Mouse (Mus musculus): ENCODE measurements at regions not wholly inside any gene's neighbourhood (a gene's known extent, or its start where the extent isn't known, plus 50 kb on each side); places are given as distances from the start of the nearest gene placed in this dataset.

GRCm38 (mm10) chr3:9117913-9118312, 492.0 kb downstream of the Zfp704 start:
- Histone ChIP-seq H3K27ac (ENCODE audit: low read depth, low read length) (no peak overlapping the region), H3K4me2 (no peak overlapping the region), H3K36me3 (ENCODE audit: control insufficient read depth, insufficient read depth, low read length) (no peaks in the 10 kb centered on the region), H3K4me3 (ENCODE audit: low read depth, low read length) (no peak overlapping the region), H3K4me1 (ENCODE audit: control insufficient read depth, insufficient read depth, low read length) (no peaks in the 10 kb centered on the region), H3K27me3 (ENCODE audit: control insufficient read depth, insufficient read depth, low read length) (no peaks in the 10 kb centered on the region), H3K9me3 (ENCODE audit: control insufficient read depth, low read length) (no peaks in the 10 kb centered on the region), H3K9ac (ENCODE audit: low read length) (no peak overlapping the region)
- ATAC-seq (ENCODE audit: low FRiP score) (no peak), DNase-seq (ENCODE audit: low spot score, missing footprints) (no peak)
- 78% methylated on average over 3 of the region's 3 CpGs for WGBS

- H3K9me3 ChIP-seq (ENCODE audit: control insufficient read depth, low read length): no peaks in the 10 kb centered on the region
- no peaks in the 10 kb centered on the region for H3K27me3 ChIP-seq (ENCODE audit: control insufficient read depth, insufficient read depth, low read length)
- no peak overlapping the region for H3K4me3 ChIP-seq (ENCODE audit: low read depth, low read length)
- H3K9ac ChIP-seq (ENCODE audit: low read length): no peak overlapping the region
- DNase-seq (ENCODE audit: low spot score, missing footprints): no peak
- no peaks in the 10 kb centered on the region for H3K36me3 ChIP-seq (ENCODE audit: control insufficient read depth, insufficient read depth, low read length)
- H3K4me1 ChIP-seq (ENCODE audit: control insufficient read depth, insufficient read depth, low read length): no peaks in the 10 kb centered on the region
- no peak overlapping the region for H3K27ac ChIP-seq (ENCODE audit: low read depth, low read length)
- ATAC-seq (ENCODE audit: low FRiP score): no peak
- WGBS: 82% methylated on average over 5 of the region's 5 CpGs
- H3K4me2 ChIP-seq: no peak overlapping the region
These were observed 496.5 kb downstream of the Zfp704 start for GRCm38 (mm10) chr3:9113410-9113809.

- Histone ChIP-seq H3K27me3 (ENCODE audit: control insufficient read depth, insufficient read depth, low read length) (no peaks in the 10 kb centered on the region), H3K9ac (ENCODE audit: low read length) (no peak overlapping the region), H3K27ac (ENCODE audit: low read depth, low read length) (no peak overlapping the region), H3K36me3 (ENCODE audit: control insufficient read depth, insufficient read depth, low read length) (no peaks in the 10 kb centered on the region), H3K4me2 (no peak overlapping the region), H3K4me3 (ENCODE audit: low read depth, low read length) (no peak overlapping the region), H3K9me3 (ENCODE audit: control insufficient read depth, low read length) (no peaks in the 10 kb centered on the region), H3K4me1 (ENCODE audit: control insufficient read depth, insufficient read depth, low read length) (no peaks in the 10 kb centered on the region)
- 33% methylated on average over 11 of the region's 11 CpGs for WGBS
- DNase-seq (ENCODE audit: low spot score, missing footprints) (no peak), ATAC-seq (ENCODE audit: low FRiP score) (no peak)
These were observed 499.1 kb downstream of the Zfp704 start for GRCm38 (mm10) chr3:9110741-9111140.

GRCm38 (mm10) chr3:9109991-9110390, 499.9 kb downstream of the Zfp704 start:
- ATAC-seq (ENCODE audit: low FRiP score) (no peak), DNase-seq (ENCODE audit: low spot score, missing footprints) (no peak)
- H3K9ac ChIP-seq (ENCODE audit: low read length): no peak overlapping the region
- H3K4me2 ChIP-seq: no peak overlapping the region
- H3K36me3 ChIP-seq (ENCODE audit: control insufficient read depth, insufficient read depth, low read length): no peaks in the 10 kb centered on the region
- H3K4me1 ChIP-seq (ENCODE audit: control insufficient read depth, insufficient read depth, low read length): no peaks in the 10 kb centered on the region
- H3K4me3 ChIP-seq (ENCODE audit: low read depth, low read length): no peak overlapping the region
- H3K27ac ChIP-seq (ENCODE audit: low read depth, low read length): no peak overlapping the region
- H3K27me3 ChIP-seq (ENCODE audit: control insufficient read depth, insufficient read depth, low read length): no peaks in the 10 kb centered on the region
- 29% methylated on average over 8 of the region's 8 CpGs for WGBS
- H3K9me3 ChIP-seq (ENCODE audit: control insufficient read depth, low read length): no peaks in the 10 kb centered on the region

- Histone ChIP-seq H3K4me3 (ENCODE audit: low read depth, low read length) (no peak overlapping the region), H3K36me3 (ENCODE audit: control insufficient read depth, insufficient read depth, low read length) (no peaks in the 10 kb centered on the region), H3K4me1 (ENCODE audit: control insufficient read depth, insufficient read depth, low read length) (no peaks in the 10 kb centered on the region), H3K4me2 (no peak overlapping the region), H3K27ac (ENCODE audit: low read depth, low read length) (no peak overlapping the region), H3K9me3 (ENCODE audit: control insufficient read depth, low read length) (no peaks in the 10 kb centered on the region), H3K9ac (ENCODE audit: low read length) (no peak overlapping the region), H3K27me3 (ENCODE audit: control insufficient read depth, insufficient read depth, low read length) (no peaks in the 10 kb centered on the region)
- ATAC-seq (ENCODE audit: low FRiP score): no peak
- no peak for DNase-seq (ENCODE audit: low spot score, missing footprints)
- 88% methylated on average over 5 of the region's 5 CpGs for WGBS
These were observed 500.4 kb downstream of the Zfp704 start for GRCm38 (mm10) chr3:9109485-9109884.

GRCm38 (mm10) chr3:9107766-9108410, 502.0 kb downstream of the Zfp704 start:
- WGBS: 72% methylated on average over 15 of the region's 15 CpGs
- DNase-seq (ENCODE audit: low spot score, missing footprints): no peak

GRCm38 (mm10) chr3:9105191-9105926, 504.5 kb downstream of the Zfp704 start:
- Histone ChIP-seq H3K4me1 (ENCODE audit: control insufficient read depth, insufficient read depth, low read length) (no peaks in the 10 kb centered on the region), H3K4me3 (ENCODE audit: low read depth, low read length) (no peak overlapping the region), H3K4me2 (no peak overlapping the region), H3K27me3 (ENCODE audit: control insufficient read depth, insufficient read depth, low read length) (no peaks in the 10 kb centered on the region), H3K9ac (ENCODE audit: low read length) (no peak overlapping the region), H3K36me3 (ENCODE audit: control insufficient read depth, insufficient read depth, low read length) (no peaks in the 10 kb centered on the region), H3K9me3 (ENCODE audit: control insufficient read depth, low read length) (no peaks in the 10 kb centered on the region), H3K27ac (ENCODE audit: low read depth, low read length) (no peak overlapping the region)
- ATAC-seq (ENCODE audit: low FRiP score) (no peak), DNase-seq (ENCODE audit: low spot score, missing footprints) (no peak)
- 65% methylated on average over 8 of the region's 8 CpGs for WGBS

More at GRCm38 (mm10) chr3:9107766-9108410, 502.0 kb downstream of the Zfp704 start:
- Histone ChIP-seq H3K4me3 (ENCODE audit: low read depth, low read length) (no peak overlapping the region), H3K27me3 (ENCODE audit: control insufficient read depth, insufficient read depth, low read length) (no peaks in the 10 kb centered on the region), H3K36me3 (ENCODE audit: control insufficient read depth, insufficient read depth, low read length) (no peaks in the 10 kb centered on the region), H3K4me1 (ENCODE audit: control insufficient read depth, insufficient read depth, low read length) (no peaks in the 10 kb centered on the region), H3K4me2 (no peak overlapping the region), H3K9ac (ENCODE audit: low read length) (no peak overlapping the region), H3K9me3 (ENCODE audit: control insufficient read depth, low read length) (no peaks in the 10 kb centered on the region), H3K27ac (ENCODE audit: low read depth, low read length) (no peak overlapping the region)
- no peak for ATAC-seq (ENCODE audit: low FRiP score)

GRCm38 (mm10) chr3:9103456-9103855, 506.4 kb downstream of the Zfp704 start:
- DNase-seq (ENCODE audit: low spot score, missing footprints) (no peak), ATAC-seq (ENCODE audit: low FRiP score) (no peak)
- no peak overlapping the region for H3K4me3 ChIP-seq (ENCODE audit: low read depth, low read length)
- H3K4me2 ChIP-seq: no peak overlapping the region
- H3K4me1 ChIP-seq (ENCODE audit: control insufficient read depth, insufficient read depth, low read length): no peaks in the 10 kb centered on the region
- no peak overlapping the region for H3K27ac ChIP-seq (ENCODE audit: low read depth, low read length)
- no peaks in the 10 kb centered on the region for H3K27me3 ChIP-seq (ENCODE audit: control insufficient read depth, insufficient read depth, low read length)
- 81% methylated on average over 6 of the region's 6 CpGs for WGBS
- no peaks in the 10 kb centered on the region for H3K36me3 ChIP-seq (ENCODE audit: control insufficient read depth, insufficient read depth, low read length)
- H3K9me3 ChIP-seq (ENCODE audit: control insufficient read depth, low read length): no peaks in the 10 kb centered on the region
- H3K9ac ChIP-seq (ENCODE audit: low read length): no peak overlapping the region

GRCm38 (mm10) chr3:9101240-9101639, 508.6 kb downstream of the Zfp704 start:
- no peak overlapping the region for H3K4me3 ChIP-seq (ENCODE audit: low read depth, low read length)
- no peak overlapping the region for H3K4me2 ChIP-seq
- no peak overlapping the region for H3K27ac ChIP-seq (ENCODE audit: low read depth, low read length)
- no peaks in the 10 kb centered on the region for H3K9me3 ChIP-seq (ENCODE audit: control insufficient read depth, low read length)
- DNase-seq (ENCODE audit: low spot score, missing footprints) (no peak), ATAC-seq (ENCODE audit: low FRiP score) (no peak)
- WGBS: 64% methylated on average over 3 of the region's 3 CpGs
- no peaks in the 10 kb centered on the region for H3K4me1 ChIP-seq (ENCODE audit: control insufficient read depth, insufficient read depth, low read length)
- H3K27me3 ChIP-seq (ENCODE audit: control insufficient read depth, insufficient read depth, low read length): no peaks in the 10 kb centered on the region
- H3K9ac ChIP-seq (ENCODE audit: low read length): no peak overlapping the region
- no peaks in the 10 kb centered on the region for H3K36me3 ChIP-seq (ENCODE audit: control insufficient read depth, insufficient read depth, low read length)

Data from midbrain, embryonic 11.5 days (tissue).